Mouse (Mus musculus) CH12F3 (cell line): ENCODE data around the gene Cd86.

ENCODE experiments used
- in situ Hi-C: fragments of 300-500 bp; cut with MboI; formaldehyde crosslinking; loops from 2 replicates; pipeline ENCODE4 v1.14.3; 2020; ENCODE audit warnings: low sequenced_read_pairs

Cd86 gene

DNA sequence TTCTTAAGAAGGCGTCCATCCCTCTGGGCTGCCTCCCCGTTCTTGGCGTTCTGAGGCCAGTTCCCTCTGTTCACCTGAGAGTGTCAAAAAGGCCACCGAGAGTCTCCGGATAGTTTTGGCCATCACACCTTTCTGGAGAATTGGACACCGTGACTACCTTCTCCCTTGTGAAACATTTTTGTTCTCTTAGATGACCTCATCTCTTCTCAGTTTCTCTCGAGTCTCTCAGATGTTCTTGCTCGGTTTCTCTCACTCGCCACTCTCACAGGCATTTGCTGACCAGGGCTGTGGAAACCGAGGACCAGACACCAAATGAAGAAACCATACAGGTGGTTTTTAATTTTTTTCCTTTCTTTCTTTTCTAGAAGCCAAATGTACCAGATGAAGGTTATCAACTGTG lies 4.6 kb downstream of the Cd86 start:
- in situ Hi-C loops, result no loop called here

- in situ Hi-C loops, result no loop called here
Observed at GRCm38 (mm10) chr16:36655910-36656309, 10.0 kb downstream of the Cd86 start.

DNA sequence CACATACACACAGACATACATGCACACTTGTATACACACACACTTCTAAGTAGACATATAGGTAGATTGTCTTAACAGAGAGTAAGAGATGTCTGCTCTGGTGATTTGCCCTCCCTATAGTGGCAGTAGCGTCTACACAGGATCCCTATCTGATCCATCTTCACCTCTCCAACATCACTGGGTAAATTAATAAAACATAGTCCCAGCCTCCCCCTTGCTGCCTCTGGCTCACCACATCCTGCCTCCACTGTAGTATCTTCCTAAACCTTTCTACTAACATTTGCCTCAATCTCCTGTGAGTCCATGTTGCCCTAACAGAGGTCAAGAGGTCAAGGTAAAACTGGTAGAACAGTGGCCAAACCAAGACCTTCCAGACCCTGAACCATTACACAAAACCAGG lies 10.7 kb downstream of the Cd86 start:
- in situ Hi-C loops, result no loop called here

- in situ Hi-C loops, result no loop called here
Observed at GRCm38 (mm10) chr16:36651174-36651766, 14.6 kb downstream of the Cd86 start.

DNA sequence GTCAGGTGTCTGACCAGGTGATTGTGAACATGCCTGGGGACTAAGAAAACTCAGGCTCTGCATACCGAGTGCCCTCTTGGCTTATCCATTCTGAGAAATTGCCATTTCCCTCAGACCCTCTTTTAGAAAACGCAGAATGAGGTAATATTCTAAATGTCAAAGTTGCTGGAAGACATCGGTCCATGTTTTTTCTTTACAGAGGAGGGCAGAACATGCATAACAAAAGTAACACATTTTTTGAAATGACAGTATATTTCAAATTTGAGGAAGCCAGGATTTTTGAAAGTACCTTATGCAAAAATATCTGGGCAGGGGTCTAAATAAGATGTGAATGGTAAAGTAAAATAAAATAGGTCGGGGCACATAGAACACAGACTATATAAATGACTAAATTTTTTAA lies 15.4 kb downstream of the Cd86 start:
- in situ Hi-C loops, result no loop called here

DNA sequence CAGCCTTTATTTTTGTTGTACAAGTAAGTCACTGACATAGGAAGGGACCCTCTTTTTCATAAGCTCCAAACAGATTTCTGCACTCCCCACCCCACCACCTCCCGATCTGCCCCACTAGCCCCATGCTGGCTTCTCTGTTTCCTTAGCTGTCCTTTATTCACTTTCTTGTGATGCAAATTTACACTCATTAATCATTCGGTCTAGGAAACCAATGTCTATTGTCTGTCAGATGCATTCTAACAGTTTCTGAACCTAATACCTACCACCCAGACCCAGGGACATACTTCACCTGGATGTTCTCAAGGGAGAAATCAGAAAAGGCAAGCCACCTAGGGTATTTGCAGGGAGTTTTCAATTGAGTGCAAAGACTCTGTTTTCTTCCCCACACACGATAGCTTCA lies 16.6 kb downstream of the Cd86 start:
- in situ Hi-C loops, result no loop called here

DNA sequence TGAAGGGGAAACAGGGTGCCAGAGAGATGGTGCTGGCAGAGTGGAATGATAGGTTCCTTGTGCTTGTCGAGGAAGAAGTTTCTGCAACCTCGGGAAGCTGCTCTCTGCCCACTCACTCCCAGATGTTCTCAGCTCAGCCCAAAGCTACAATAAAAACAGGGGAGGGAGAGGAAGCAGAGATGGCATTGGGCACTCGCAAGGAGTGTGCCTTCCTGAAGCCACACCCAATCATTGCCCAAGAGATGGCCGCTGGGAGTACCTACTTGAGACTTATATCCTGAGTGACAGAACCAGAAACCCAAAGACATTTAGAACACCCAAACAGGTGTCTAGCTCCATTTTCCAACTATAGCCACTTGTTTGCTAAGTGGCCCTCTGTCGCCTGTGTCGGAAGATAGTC lies 20.8 kb downstream of the Cd86 start:
- in situ Hi-C loops, result no loop called here

DNA sequence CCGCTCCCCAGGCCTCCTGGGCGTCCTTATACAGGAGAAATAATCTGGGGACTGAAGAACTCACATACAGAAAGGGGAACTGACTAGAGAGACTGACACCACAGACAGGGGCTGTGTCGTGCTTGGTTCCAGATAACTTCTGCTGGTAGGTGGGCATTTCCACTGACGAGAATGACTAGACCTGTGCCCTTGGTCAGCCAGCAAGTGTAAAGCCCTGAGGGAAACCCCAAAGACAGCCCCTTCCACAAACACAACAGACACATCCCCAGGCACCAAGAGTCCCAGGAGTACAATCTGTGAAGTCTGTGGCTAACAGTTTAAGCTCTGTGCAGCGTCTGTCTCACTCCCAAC lies 23.2 kb downstream of the Cd86 start:
- in situ Hi-C loops, result no loop called here

DNA sequence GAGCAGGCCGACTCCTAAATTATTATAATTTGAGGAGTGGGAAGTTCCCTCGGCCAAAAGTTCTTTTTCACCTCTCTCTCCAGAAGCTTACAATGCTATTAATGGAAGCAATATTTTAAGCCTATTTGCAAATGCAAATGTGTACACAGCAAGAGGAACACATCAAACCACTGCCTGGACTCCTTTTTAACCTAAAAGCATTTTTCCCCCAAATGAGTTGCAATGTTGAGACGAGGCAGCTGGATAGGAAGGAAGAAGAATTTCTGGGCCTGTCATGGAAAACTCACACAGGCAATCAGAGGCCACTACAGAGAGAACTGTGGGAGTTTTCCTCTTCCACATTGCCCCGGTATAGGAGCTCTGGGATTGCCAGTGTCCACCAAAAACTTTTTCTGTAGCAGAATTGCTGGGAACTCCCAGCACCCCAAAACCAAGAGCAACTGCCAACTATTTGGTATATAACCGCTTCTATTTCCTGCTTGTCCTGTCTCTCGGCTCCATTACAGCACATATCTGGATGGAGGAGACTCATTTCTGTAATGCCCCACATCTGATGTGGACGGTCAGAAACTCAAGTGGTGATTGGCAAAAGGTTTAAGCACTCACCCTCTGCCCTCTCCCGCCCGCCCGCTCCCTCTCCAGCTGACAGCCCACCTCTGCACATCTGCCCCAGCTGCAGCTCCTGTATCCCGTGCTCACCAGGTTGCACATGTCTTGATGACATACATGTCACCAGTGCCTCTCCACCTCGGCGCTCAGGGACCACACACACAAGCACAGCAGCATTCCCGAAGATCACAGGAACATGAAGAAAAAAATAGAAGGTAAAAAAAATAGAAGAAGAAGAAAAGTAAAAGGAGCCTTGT lies 23.8 kb downstream of the Cd86 start:
- in situ Hi-C loops, result no loop called here

GRCm38 (mm10) chr16:36640993-36641392 lies 24.9 kb downstream of the Cd86 start:
- in situ Hi-C loops, result no loop called here

GRCm38 (mm10) chr16:36639812-36640504 lies 25.9 kb downstream of the Cd86 start:
- in situ Hi-C loops, result no loop called here

GRCm38 (mm10) chr16:36636800-36637199 lies 29.1 kb downstream of the Cd86 start:
- in situ Hi-C loops, result no loop called here

- in situ Hi-C loops, result no loop called here
Observed at GRCm38 (mm10) chr16:36634971-36635710, 30.7 kb downstream of the Cd86 start.

DNA sequence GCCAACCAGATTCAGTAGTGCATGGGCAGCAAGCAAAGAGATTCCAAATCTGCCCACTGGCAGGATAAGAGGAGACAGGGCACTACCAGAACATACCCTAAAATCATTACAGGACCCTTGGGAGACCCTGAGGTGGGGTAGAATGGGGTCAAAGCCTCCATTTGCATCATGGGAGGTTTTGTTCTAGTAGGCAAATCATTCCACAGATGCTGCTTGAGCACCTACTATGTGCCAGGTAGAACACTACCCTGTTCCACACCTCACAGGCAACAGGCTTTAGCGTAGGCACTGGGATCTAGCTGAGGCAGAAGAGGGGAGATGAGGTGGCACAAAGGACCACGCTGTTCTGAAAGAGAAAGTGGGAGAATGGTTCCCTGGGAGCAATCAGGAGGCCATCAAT lies 31.5 kb downstream of the Cd86 start:
- in situ Hi-C loops, result no loop called here

- in situ Hi-C loops, result no loop called here
Observed at GRCm38 (mm10) chr16:36632229-36632628, 33.7 kb downstream of the Cd86 start.

- in situ Hi-C loops, result no loop called here
Observed at GRCm38 (mm10) chr16:36631607-36632006, 34.3 kb downstream of the Cd86 start.

GRCm38 (mm10) chr16:36627740-36628139 lies 38.1 kb downstream of the Cd86 start:
- in situ Hi-C loops, result no loop called here

GRCm38 (mm10) chr16:36626567-36627197 lies 39.2 kb downstream of the Cd86 start:
- in situ Hi-C loops, result no loop called here

- in situ Hi-C loops, result no loop called here
Observed at GRCm38 (mm10) chr16:36625909-36626308, 40.0 kb downstream of the Cd86 start.

DNA sequence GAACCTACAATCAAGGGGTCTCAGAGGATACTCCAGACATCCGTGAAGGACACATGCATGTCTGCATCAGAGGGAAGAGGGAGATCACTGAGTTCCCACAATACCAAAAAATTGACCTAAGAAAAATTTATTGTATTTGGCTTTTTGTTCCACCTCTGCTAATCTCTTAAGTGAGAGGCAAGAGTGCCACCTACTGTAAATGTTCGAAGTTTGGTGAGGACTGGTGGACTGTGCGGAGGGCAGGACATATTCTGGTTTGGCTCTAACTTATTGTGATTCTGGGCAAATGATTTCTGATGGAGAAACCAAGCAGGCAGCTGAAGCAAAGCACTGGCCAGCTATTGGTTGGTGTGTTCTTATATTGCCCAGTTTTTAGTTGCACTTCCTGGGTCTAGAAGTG lies 43.6 kb downstream of the Cd86 start:
- in situ Hi-C loops, result no loop called here

GRCm38 (mm10) chr16:36621108-36621507 lies 44.8 kb downstream of the Cd86 start:
- in situ Hi-C loops, result no loop called here
